Mouse (Mus musculus): ENCODE data around the gene Atg16l2.

GRCm38 (mm10) chr7:101337401-101337800 is 35.4 kb upstream of the Atg16l2 start:
- TF ChIP-seq CTCF (IDR thresholded peaks at IDR 0.05; ENCODE audit: extremely low read depth, insufficient read length, insufficient replicate concordance, low read depth, low read length) (no peak), POLR2A (IDR thresholded peaks at IDR 0.05; ENCODE audit: low read depth, low read length) (no peak)
